Mouse (Mus musculus) left cerebral cortex, adult 9 months (tissue): ENCODE data around the gene Irf9.

ENCODE experiments used
- DNase-seq, 2 experiments: peaks; one replicate each; pipeline ENCODE4 v3.0.0; 2022; ENCODE audit warnings: low spot score in 2 of 2

Irf9 gene

GRCm38 (mm10) chr14:55603271-55603632 is at the start of gene Irf9:
Irf9 (plus strand) TSS chr14:55603571.
- no peak for DNase-seq

- no peak for DNase-seq
Observed at GRCm38 (mm10) chr14:55554635-55555034, 48.7 kb upstream of the Irf9 start.

- no peak for DNase-seq
Observed at GRCm38 (mm10) chr14:55555788-55556187, 47.6 kb upstream of the Irf9 start.

GRCm38 (mm10) chr14:55557003-55557402 is 46.4 kb upstream of the Irf9 start:
- peak in 1 of 2 experiments; percentile 79 for DNase-seq

GRCm38 (mm10) chr14:55557587-55557986 is 45.8 kb upstream of the Irf9 start:
- DNase-seq, result no peak

- no peak for DNase-seq
Observed at GRCm38 (mm10) chr14:55558740-55559448, 44.5 kb upstream of the Irf9 start.

GRCm38 (mm10) chr14:55559799-55560201 is 43.6 kb upstream of the Irf9 start, which contains the start of gene Dcaf11:
Dcaf11 (plus strand) TSS chr14:55560006.
- peak; percentile 74 to 91 for DNase-seq

- peak; percentile 98 to 99 for DNase-seq
Observed at GRCm38 (mm10) chr14:55560202-55561073, 42.9 kb upstream of the Irf9 start, which contains the start of gene A730061H03Rik. A730061H03Rik (minus strand) TSS chr14:55560406.

- no peak for DNase-seq
Observed at GRCm38 (mm10) chr14:55561860-55562259, 41.5 kb upstream of the Irf9 start.

GRCm38 (mm10) chr14:55563249-55563648 is 40.1 kb upstream of the Irf9 start:
- DNase-seq, result no peak

GRCm38 (mm10) chr14:55565748-55566147 is 37.6 kb upstream of the Irf9 start:
- DNase-seq, result no peak

GRCm38 (mm10) chr14:55567496-55567895 is 35.9 kb upstream of the Irf9 start:
- no peak for DNase-seq

GRCm38 (mm10) chr14:55570588-55570987 is 32.8 kb upstream of the Irf9 start:
- DNase-seq, result no peak

GRCm38 (mm10) chr14:55571760-55572159 is 31.6 kb upstream of the Irf9 start:
- no peak for DNase-seq

GRCm38 (mm10) chr14:55575302-55575701 is 28.1 kb upstream of the Irf9 start, which contains the start of gene Fitm1:
Fitm1 (plus strand) TSS chr14:55575617.
- DNase-seq, result no peak

GRCm38 (mm10) chr14:55575711-55576110 is 27.7 kb upstream of the Irf9 start:
- DNase-seq, result no peak

- DNase-seq, result peak in 1 of 2 experiments; percentile 43
Observed at GRCm38 (mm10) chr14:55576376-55576775, 27.0 kb upstream of the Irf9 start.

- peak in 1 of 2 experiments; percentile 65 for DNase-seq
Observed at GRCm38 (mm10) chr14:55577871-55578667, 25.3 kb upstream of the Irf9 start, which contains the start of gene Psme1. Psme1 (plus strand) TSS chr14:55578123.

GRCm38 (mm10) chr14:55578668-55579269 is 24.6 kb upstream of the Irf9 start:
- DNase-seq, result no peak

GRCm38 (mm10) chr14:55579511-55580496 is 23.6 kb upstream of the Irf9 start:
- no peak for DNase-seq
